Mouse (Mus musculus) ovary, postnatal 14 days (tissue): ENCODE results near the gene Hira.
"Not testable (repeated sequence)": the region's sequence is repeated elsewhere in the genome, so short reads cannot be mapped to it uniquely, and the experiment has no call there.

Source experiments
- DNase-seq: peaks from one replicate; pipeline ENCODE4 v3.0.0; 2022; ENCODE audit warnings: low spot score

Hira gene

DNA sequence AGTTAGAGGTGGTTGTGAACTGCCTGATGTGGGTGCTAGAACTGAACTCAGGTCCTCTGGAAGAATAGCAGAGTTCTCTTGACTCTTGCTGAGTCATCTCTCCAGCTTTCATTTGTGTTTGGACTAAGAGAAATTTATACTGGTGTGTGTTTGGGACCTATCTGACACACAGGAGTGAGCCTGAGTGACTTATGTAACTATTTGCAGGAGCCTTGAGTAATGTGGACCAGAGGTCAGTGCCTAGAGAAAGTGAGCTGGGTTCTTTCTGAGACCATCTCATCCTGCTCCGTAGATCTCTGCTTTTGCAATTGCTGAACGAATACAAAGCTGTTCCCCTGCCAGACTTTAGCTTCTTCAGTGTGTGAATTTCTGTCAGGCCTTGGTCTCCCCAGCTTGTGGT, 44.9 kb downstream of the Hira start:
- no peak for DNase-seq

GRCm38 (mm10) chr16:18927963-18928362, 51.1 kb downstream of the Hira start:
- no peak for DNase-seq

DNA sequence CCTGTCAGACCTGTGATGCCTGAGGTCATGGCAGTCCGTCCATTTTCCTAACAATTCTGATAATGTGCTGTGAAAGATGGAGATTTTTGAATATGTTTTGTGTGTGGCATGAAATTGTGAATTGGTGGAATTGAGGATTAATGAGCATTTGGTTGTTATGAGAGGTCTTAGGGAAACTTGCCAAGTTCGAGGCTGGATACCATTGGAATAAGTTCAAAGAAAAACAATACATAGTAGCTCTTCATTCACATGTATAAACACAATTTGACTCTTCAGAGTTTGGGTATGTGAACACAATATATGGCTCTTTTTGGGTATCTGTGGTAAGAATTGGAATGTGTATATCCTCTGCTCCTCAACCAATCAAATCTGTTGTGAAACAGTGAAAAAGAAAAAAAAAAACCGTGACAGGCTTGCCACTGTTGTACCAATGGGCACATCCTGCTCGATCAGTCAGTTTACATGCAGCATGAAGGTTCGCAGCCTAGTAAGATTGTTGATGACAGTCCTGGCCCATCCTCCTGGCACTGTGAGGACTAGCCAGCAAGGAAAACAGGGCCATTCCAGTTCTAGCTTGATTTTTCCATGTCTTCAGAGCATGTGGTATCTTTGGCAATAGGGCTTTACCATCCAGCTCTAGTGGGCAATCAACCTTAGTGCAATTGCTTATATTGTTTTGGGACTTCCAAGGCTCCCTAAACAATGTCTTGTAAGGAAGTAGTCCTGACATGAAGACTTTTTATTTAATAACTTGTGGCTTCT, 61.7 kb downstream of the Hira start:
- DNase-seq = no peak

DNA sequence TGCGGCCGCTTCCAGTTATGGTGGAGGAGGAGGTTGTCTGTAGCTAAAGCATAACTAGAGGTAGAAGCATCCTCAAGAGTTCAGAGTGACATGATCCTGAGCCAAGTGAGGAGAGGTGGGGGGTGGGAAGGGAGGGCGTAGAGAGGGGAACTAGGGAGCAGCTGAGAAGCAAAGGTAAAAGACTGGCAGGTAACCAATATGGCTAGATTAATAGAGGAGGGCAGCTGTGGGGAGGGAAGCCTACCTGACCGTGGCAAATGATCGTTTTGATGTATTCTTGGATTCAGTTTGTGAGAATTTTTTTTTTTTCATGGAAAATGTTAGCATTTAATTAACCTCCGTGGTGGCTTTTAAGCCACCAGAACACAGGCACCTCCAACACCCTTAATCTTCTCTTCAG, 67.1 kb downstream of the Hira start:
- DNase-seq = no peak

GRCm38 (mm10) chr16:18948941-18949340, 72.1 kb downstream of the Hira start:
- no peak for DNase-seq

DNA sequence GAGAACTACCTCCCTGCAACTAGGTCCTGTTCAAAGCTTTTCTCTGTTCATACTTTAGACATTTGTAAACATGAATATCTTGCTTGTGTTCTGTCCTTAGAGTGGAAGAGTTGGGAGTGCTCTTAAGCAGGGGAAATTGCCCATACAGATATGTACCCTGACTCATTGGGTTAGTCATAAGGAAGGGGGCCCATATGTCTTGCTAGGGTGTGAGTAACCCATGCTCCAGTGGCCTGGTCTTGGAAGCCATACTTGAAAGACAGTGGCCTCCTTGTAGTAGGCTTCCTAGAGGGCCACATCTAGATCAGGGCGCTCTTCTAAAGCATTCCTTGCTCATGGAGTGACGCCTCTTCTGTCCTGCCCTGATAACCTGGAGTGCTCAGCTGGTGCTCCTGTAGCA, 73.5 kb downstream of the Hira start:
- no peak for DNase-seq

DNA sequence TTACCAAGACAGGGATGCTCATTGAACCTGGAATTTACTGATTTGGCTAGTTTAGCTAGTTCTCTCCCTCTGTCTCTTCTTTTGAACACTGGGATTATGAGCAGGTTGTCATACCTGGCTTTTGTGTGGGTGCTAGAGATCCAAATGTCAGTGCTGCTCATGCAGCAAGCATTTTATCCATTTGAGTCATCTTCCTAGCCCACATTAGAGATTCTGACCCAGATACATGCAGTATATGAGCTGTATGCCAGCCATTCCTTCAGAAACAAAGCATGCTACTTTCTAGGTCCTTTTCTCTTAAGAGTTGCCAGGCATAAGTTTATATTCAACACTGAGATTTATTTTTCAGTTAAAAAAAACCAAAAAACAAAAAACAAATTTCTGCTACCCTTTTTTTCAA, 76.0 kb downstream of the Hira start:
- no peak for DNase-seq

GRCm38 (mm10) chr16:18955070-18955469, 78.2 kb downstream of the Hira start:
- DNase-seq = no peak

- no peak for DNase-seq
Observed at GRCm38 (mm10) chr16:18963486-18963885, 86.6 kb downstream of the Hira start.

GRCm38 (mm10) chr16:18969420-18970128, 92.7 kb downstream of the Hira start:
- no peak for DNase-seq

- no peak for DNase-seq
Observed at GRCm38 (mm10) chr16:18970837-18971236, 94.0 kb downstream of the Hira start.

- DNase-seq = not testable (repeated sequence)
Observed at GRCm38 (mm10) chr16:18975665-18976064, 98.8 kb downstream of the Hira start.

DNA sequence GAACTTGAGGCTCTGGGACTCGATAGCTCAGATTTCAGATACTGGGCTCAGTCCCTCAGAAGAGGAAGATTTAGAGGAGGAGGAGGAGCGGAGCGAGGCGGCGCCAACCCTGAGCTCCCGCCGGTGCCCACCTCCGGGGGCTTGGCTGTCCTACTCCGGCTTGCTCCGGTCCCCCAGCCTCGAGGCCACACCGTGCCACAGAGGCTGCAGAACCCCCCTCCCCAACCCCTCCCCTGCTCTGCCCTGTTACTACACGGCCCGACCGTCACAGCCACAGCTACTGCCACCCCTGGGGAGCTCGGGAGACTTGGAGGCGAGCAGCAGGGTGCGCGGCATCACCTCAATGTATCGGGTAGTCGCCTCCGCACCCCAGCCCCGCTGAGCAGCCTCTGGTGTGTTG, 99.5 kb downstream of the Hira start:
- DNase-seq = no peak

DNA sequence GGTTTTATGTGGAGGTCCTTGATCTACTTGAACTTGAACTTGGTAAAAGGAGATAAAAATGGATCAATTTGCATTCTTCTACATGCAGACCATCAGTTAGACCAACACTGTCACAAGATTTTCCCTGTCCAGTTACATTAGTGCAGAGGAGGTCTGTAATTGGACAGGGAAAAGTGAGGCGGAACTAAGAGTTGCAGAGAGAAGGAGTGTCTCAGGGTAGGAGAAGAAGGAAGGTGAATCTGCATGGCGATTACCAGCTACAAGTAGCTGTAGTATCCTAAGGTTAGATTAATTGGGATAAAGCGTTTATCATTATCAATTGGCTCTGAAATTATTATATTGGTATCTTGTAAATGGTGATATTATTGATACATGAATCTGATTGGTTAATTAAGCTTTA, 109.5 kb downstream of the Hira start:
- DNase-seq = no peak

- DNase-seq = no peak
Observed at GRCm38 (mm10) chr16:18986860-18987259, 110.0 kb downstream of the Hira start.

DNA sequence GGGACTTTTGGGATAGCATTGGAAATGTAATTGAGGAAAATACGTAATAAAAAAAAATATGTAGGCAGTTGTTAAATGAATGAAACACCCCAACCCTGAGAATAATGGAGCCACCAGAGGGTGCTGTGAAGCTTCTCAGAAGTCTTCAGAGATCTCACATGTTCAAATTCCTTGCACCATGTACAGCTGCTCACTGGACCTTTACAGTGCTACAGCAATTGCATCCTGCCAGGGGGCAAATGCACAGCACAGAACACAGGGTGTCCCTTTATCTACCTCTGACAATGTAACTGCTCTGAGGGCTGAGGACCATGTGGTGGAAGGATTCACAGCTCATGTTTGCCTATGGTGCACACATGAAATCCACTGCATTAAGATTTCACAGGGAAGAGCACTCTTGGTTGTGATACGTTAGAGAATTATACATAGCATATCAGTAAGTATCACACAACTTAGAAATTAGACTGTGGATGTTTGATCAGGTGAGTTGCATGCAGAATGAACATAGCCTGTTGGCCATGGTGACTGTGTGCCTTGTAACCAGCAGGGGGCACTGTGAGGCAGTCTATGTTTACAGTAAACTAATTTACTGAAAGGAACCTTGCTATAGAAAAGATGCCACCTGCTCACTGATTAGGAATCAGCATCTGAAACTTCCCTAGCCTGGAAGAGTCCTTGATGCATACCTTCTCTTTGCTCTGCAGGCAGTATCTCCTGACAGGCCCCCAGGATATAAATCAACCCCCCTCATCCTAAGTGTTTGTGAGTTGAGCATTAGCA, 126.0 kb downstream of the Hira start:
- DNase-seq = not testable (repeated sequence)

DNA sequence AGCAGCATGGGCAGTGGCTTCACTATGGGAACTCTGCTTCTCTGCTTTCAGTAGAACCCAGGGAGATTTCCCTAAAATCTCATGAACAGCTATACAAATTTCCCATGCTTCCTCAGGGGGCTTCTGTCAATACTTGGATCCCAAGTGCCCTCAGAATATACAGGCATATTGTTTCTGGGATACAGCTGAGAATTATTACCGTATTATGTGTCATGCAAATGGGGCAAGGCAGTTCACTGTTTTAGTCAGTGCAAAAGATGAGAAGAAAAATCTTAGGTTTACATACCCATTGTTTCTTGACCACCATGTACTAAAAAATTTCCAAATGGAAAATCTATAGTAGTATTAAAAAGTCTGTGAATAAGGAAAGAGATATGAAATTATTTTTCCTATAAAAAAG, 126.9 kb downstream of the Hira start:
- no peak for DNase-seq

- no peak for DNase-seq
Observed at GRCm38 (mm10) chr16:19005298-19005697, 128.5 kb downstream of the Hira start.

DNA sequence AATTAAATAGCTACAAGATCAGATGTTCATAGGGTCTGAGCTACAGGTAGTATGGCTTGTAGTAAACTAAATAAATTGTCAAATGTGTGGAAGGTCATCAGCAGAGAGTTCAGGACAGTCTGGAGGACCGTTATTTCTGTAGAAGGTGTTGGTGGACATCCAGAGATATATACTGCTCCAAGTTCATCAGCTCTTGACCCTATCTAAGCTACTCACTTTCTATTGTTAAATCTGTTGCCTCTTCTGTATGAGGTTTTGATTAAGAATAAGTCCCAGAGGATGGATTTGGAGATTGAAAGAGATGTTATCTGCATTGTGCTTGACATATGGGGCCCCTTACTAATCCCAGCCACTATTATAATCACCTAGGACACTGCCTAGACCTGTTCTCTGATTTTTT, 129.9 kb downstream of the Hira start:
- no peak for DNase-seq

DNA sequence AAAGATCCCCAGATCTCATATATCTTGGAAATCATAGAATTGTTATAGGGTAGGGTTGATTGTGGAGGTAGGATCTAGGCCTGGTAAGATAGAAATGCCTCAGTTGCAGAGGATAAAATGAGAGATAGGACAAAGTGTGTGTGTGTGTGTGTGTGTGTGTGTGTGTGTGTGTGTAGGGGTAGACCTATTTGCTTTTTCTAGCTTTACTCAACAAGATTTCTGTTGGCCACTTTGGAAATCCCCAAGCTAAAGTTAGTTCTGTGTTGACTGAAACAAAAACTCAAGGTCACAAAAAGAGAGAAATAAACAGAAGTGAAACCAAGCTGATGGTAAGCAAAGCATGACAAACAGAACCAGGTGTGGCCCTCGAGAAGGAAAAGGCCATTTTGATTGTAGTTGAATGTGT, 130.4 kb downstream of the Hira start:
- not testable (repeated sequence) for DNase-seq

- DNase-seq = no peak
Observed at GRCm38 (mm10) chr16:19010710-19011109, 133.9 kb downstream of the Hira start.

GRCm38 (mm10) chr16:19013550-19013949, 136.7 kb downstream of the Hira start:
- no peak for DNase-seq

DNA sequence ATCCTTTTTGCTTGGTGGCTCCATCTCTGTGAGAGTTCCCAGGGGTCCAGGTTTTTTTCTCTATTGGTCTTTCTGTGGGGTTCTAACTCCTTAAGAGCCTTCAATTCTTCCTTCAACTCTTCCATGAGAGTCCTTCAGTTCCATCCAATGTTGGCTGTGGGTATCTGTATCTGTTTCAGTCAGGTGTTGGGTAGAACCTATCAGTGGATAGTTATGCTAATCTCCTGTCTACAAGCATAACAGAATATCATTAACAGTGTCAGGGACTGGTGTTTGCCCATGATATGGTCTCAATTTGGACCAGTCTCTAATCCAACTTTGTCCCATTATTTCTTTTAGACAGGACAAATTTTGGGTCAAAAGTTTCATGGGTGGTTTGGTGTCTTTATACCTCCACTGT, 137.8 kb downstream of the Hira start:
- no peak for DNase-seq
